In the genomic region with DNA sequence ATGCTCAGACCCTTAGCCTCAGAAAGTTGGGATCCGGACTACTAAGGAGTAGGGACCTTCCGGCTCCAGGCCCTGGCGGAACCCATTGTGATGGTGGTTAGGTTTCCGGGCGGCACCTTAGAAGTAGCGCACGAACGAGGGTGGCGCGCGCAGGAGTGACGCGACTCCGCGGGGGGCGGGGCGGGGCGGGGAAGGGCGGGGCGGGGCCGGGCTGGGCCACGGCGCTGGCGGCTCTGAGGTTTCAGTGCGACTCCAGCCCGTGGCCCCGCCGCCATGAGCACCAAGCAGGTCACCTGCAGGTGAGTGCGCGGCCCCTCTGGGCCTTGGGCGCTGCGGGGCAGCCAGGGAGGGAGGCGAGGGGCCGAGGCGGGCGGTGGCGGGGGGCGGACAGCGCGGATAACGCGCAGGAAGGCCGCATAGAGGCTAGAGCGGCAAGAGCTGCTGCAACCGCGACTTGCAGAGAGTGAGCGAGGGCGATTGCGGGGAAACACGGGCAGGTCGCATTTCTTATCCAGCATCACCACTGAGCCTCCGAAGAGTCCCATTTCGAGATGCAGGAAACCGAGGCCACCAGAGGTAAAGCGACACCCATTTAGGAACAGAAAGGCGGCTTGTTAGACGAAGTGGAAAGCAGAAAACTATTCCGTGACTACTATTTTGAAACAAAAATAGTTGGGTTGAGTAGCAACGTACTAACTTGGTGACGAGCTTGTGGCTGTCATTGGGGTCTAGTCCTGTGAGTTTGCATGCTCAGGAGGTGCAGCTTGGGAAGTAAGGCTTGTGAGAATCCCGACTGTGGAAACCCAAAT, we compare ENCODE assay signal across 8 mouse cellular contexts. TPM values are rescaled to one million over a fixed set of nuclear protein-coding genes. Genes with fewer than 3 reads are reported as not detected.
A peak's percentile ranks its signal among the peaks of the same experiment; 100 is the strongest.
DNase-seq lines count a peak whose midpoint lies in the region; ATAC-seq and TF ChIP-seq lines count a peak whose summit lies in the region.

A gene (plus strand): TSS at position 188 of the 809 bp plus-strand sequence.

- no peaks in the 10 kb centered on the region for H3K9me3 ChIP-seq in embryonic facial prominence, embryonic 14.5 days (ENCODE audit: control insufficient read depth, low read length)
- H3K9me3 ChIP-seq in limb, embryonic 15.5 days = no peaks in the 10 kb centered on the region
- no peaks in the 10 kb centered on the region for H3K9me3 ChIP-seq in midbrain, postnatal 0 days (ENCODE audit: low read length)

- peak within 1 kb of the TSS; percentile 90 for H3K4me3 ChIP-seq in bone marrow, adult 2 months (replicated peaks; ENCODE audit: control insufficient read depth, low read depth, low read length)
- peak within 1 kb of the TSS; percentile 80 for H3K4me3 ChIP-seq in embryonic facial prominence, embryonic 14.5 days (ENCODE audit: low read depth, low read length)
- peak within 1 kb of the TSS; percentile 91 for H3K4me3 ChIP-seq in limb, embryonic 15.5 days
- peak within 1 kb of the TSS; percentile 84 for H3K4me3 ChIP-seq in midbrain, postnatal 0 days (ENCODE audit: low read depth, low read length)

- H3K4me2 ChIP-seq in embryonic facial prominence, embryonic 14.5 days (ENCODE audit: low read depth, low read length) = peak within 1 kb of the TSS; percentile 54
- peak within 1 kb of the TSS; percentile 67 for H3K4me2 ChIP-seq in limb, embryonic 15.5 days
- H3K4me2 ChIP-seq in midbrain, postnatal 0 days (ENCODE audit: low read depth, low read length, poor library complexity, severe bottlenecking) = peak within 1 kb of the TSS; percentile 62

- under 1% methylated on average over 61 of the region's 61 CpGs for WGBS in bone marrow, adult 2 months
- WGBS in embryonic facial prominence, embryonic 14.5 days = 1% methylated on average over 36 of the region's 61 CpGs
- WGBS in limb, embryonic 15.5 days = under 1% methylated on average over 52 of the region's 61 CpGs
- under 1% methylated on average over 51 of the region's 61 CpGs for WGBS in midbrain, postnatal 0 days

- TF ChIP-seq CTCF in bone marrow, adult 2 months (IDR thresholded peaks at IDR 0.05; ENCODE audit: control insufficient read depth, insufficient read depth, low read length) = no peak
- no peak for TF ChIP-seq CTCF in midbrain, postnatal 0 days (IDR thresholded peaks at IDR 0.05)

- H3K27ac ChIP-seq in bone marrow, adult 2 months (ENCODE audit: control insufficient read depth, insufficient read depth, low read depth, low read length, poor library complexity) = peak within 1 kb of the TSS; percentile 49; the same call in 1 of the 2 replicates
- H3K27ac ChIP-seq in embryonic facial prominence, embryonic 14.5 days (replicated peaks; ENCODE audit: low read depth, low read length) = peak within 1 kb of the TSS; percentile 68
- H3K27ac ChIP-seq in limb, embryonic 15.5 days = peak within 1 kb of the TSS; percentile 83
- H3K27ac ChIP-seq in midbrain, postnatal 0 days (ENCODE audit: low read depth, low read length) = peak within 1 kb of the TSS; percentile 85

- peak within 1 kb of the TSS; percentile 86 for H3K9ac ChIP-seq in embryonic facial prominence, embryonic 14.5 days (ENCODE audit: low read depth, low read length)
- peak within 1 kb of the TSS; percentile 86 for H3K9ac ChIP-seq in limb, embryonic 15.5 days
- peak within 1 kb of the TSS; percentile 93 for H3K9ac ChIP-seq in midbrain, postnatal 0 days (replicated peaks; ENCODE audit: low read length, poor library complexity, severe bottlenecking)

- ATAC-seq in embryonic facial prominence, embryonic 14.5 days (ENCODE audit: low read depth) = peak; percentile 98
- ATAC-seq in limb, embryonic 15.5 days (ENCODE audit: insufficient number of reproducible peaks, low FRiP score, low TSS enrichment, low read depth) = peak; percentile 85
- peak; percentile 95 for ATAC-seq in midbrain, postnatal 0 days (ENCODE audit: low FRiP score)

- H3K4me1 ChIP-seq in bone marrow, adult 2 months (ENCODE audit: control insufficient read depth, insufficient read depth, low read length) = no peaks in the 10 kb centered on the region; the same call in 1 of the 2 replicates
- H3K4me1 ChIP-seq in embryonic facial prominence, embryonic 14.5 days (ENCODE audit: control insufficient read depth, insufficient read depth, low read length) = peaks cover 9% of the 10 kb centered on the region
- H3K4me1 ChIP-seq in limb, embryonic 15.5 days = peaks cover 8% of the 10 kb centered on the region
- peaks cover 5% of the 10 kb centered on the region; the same call in 1 of the 2 replicates for H3K4me1 ChIP-seq in midbrain, postnatal 0 days (ENCODE audit: insufficient read depth, low read length)

- peak; percentile 90 for DNase-seq in B cell, adult 2 months
- DNase-seq in embryonic facial prominence, embryonic 14.5 days (ENCODE audit: low spot score) = peak; percentile 86
- DNase-seq in heart, adult 8-10 months (ENCODE audit: low spot score) = peak; percentile 74
- DNase-seq in kidney, adult 8-10 months = peak; percentile 52 to 79
- peak; percentile 91 for DNase-seq in midbrain, postnatal 0 days (ENCODE audit: low spot score)
- DNase-seq in spleen, postnatal 10 days (ENCODE audit: low spot score in 2 of 2) = peak; percentile 82 to 88

- H3K27me3 ChIP-seq in embryonic facial prominence, embryonic 14.5 days (replicated peaks; ENCODE audit: control insufficient read depth, insufficient read depth, low read length) = no peaks in the 10 kb centered on the region
- no peaks in the 10 kb centered on the region for H3K27me3 ChIP-seq in limb, embryonic 15.5 days
- no peaks in the 10 kb centered on the region for H3K27me3 ChIP-seq in midbrain, postnatal 0 days (ENCODE audit: insufficient read depth, low read length)

- peak; percentile 70; the same call in 1 of the 2 replicates for TF ChIP-seq POLR2A in bone marrow, adult 2 months (IDR thresholded peaks at IDR 0.05; ENCODE audit: borderline replicate concordance, control insufficient read depth, low read depth, low read length)

- H3K36me3 ChIP-seq in embryonic facial prominence, embryonic 14.5 days (ENCODE audit: control insufficient read depth, insufficient read depth, low read length) = no peaks in the 10 kb centered on the region
- H3K36me3 ChIP-seq in limb, embryonic 15.5 days = peaks cover 18% of the 10 kb centered on the region
- H3K36me3 ChIP-seq in midbrain, postnatal 0 days (ENCODE audit: insufficient read depth, low read length) = peaks cover 4% of the 10 kb centered on the region; the same call in 1 of the 2 replicates

RNA-seq across cellular contexts. Expression of the gene that starts here (rescaled TPM):
- polyA plus RNA-seq in bone marrow, adult 2 months (2011; ENCODE audit: insufficient read depth, insufficient read length, low replicate concordance, missing spikeins) = 1.8 and 12.3 TPM in 2 replicates
- polyA plus RNA-seq in embryonic facial prominence, embryonic 14.5 days (2014; fragmentation: Nextera tagmentation; extraction: Ambion mirVana) = 32.4 and 33.5 TPM in 2 replicates
- 10 to 100 TPM; 35.2 to 42.7 (median 39.5) TPM for total RNA-seq in heart, adult 8-10 months (2022)
- 29.3 and 29.9 TPM in 2 replicates for polyA plus RNA-seq in limb, embryonic 15.5 days (2015; fragmentation: Nextera tagmentation; extraction: Ambion mirVana)
- total RNA-seq in midbrain, postnatal 0 days (2014; rRNA removed) = 19.1 and 26.1 TPM in 2 replicates
- polyA plus RNA-seq in midbrain, postnatal 0 days (2015; fragmentation: Nextera tagmentation; extraction: Ambion mirVana) = 34.4 and 41.4 TPM in 2 replicates

Comparison
In these comparisons a context has a peak if more than half of its experiments do, and no peak if none do; other contexts are left out.
1. Peak in every context shown above with its lines: DNase-seq, ATAC-seq, H3K4me3 ChIP-seq and H3K27ac ChIP-seq.